Mouse (Mus musculus) hindbrain, embryonic 16.5 days (tissue): ENCODE measurements around the gene Ldah. TPM values are rescaled to one million over a fixed set of nuclear protein-coding genes. Genes with fewer than 3 reads are reported as not detected.

Source experiments
- ATAC-seq: fragments of 200-750 bp; cut with Nextera tagmentation; 2 replicates; pipeline ENCODE4 v1.8.0; 2017; ENCODE audit warnings: moderate TSS enrichment, moderate library complexity
- H3K27ac ChIP-seq: fragments of 300-500 bp; sonication (generic); 2 replicates; pipeline ENCODE4 v1.5.1; 2014; ENCODE audit warnings: low read depth, mild to moderate bottlenecking, control low read depth, low read length, moderate library complexity
- H3K27me3 ChIP-seq: fragments of 300-500 bp; sonication (generic); replicated peaks from 2 replicates; pipeline ENCODE4 v1.6.1; 2014; ENCODE audit warnings: low read length; ENCODE audit not compliant: control insufficient read depth, insufficient read depth
- H3K36me3 ChIP-seq: fragments of 300-500 bp; sonication (generic); 2 replicates; pipeline ENCODE4 v1.6.1; 2014; ENCODE audit warnings: mild to moderate bottlenecking, low read length, moderate library complexity, mixed read lengths; ENCODE audit not compliant: control insufficient read depth, insufficient read depth
- H3K4me1 ChIP-seq: fragments of 300-500 bp; sonication (generic); 2 replicates; pipeline ENCODE4 v1.6.1; 2014; ENCODE audit warnings: low read depth, low read length; ENCODE audit not compliant: control insufficient read depth, insufficient read depth
- H3K4me2 ChIP-seq: fragments of 300-500 bp; sonication (generic); 2 replicates; pipeline ENCODE4 v1.6.1; 2014; ENCODE audit warnings: mild to moderate bottlenecking, low read length, control low read depth, moderate library complexity
- H3K4me3 ChIP-seq: fragments of 300-500 bp; sonication (generic); 2 replicates; pipeline ENCODE4 v1.5.1; 2014; ENCODE audit warnings: mild to moderate bottlenecking, low read length, control low read depth, moderate library complexity
- H3K9ac ChIP-seq: fragments of 300-500 bp; sonication (generic); 2 replicates; pipeline ENCODE4 v1.6.1; 2014; ENCODE audit warnings: low read depth, mild to moderate bottlenecking, control low read depth, low read length, moderate library complexity
- H3K9me3 ChIP-seq: fragments of 300-500 bp; sonication (generic); 2 replicates; pipeline ENCODE4 v1.6.1; 2014; ENCODE audit warnings: mild to moderate bottlenecking, low read length, moderate library complexity; ENCODE audit not compliant: control insufficient read depth
- WGBS: fragments of 180-500 bp; shearing (Covaris S2); extraction: QIAGEN DNeasy Blood & Tissue Kit; methylation state at CpG from one replicate; pipeline ENCODE4 v1.1.7; 2014; 5-methylcytosine and 5-hydroxymethylcytosine counted together
- polyA plus RNA-seq: library from polyadenylated mRNA; unstranded; fragments of >200 nt; fragmentation: Nextera tagmentation; extraction: Ambion mirVana; gene quantifications from 2 replicates; pipeline ENCODE4 v1.2.1, GENCODE M21; 2015

Gene Ldah
- polyA plus RNA-seq, 1 experiment from 2014 or later = 75.3 TPM

DNA sequence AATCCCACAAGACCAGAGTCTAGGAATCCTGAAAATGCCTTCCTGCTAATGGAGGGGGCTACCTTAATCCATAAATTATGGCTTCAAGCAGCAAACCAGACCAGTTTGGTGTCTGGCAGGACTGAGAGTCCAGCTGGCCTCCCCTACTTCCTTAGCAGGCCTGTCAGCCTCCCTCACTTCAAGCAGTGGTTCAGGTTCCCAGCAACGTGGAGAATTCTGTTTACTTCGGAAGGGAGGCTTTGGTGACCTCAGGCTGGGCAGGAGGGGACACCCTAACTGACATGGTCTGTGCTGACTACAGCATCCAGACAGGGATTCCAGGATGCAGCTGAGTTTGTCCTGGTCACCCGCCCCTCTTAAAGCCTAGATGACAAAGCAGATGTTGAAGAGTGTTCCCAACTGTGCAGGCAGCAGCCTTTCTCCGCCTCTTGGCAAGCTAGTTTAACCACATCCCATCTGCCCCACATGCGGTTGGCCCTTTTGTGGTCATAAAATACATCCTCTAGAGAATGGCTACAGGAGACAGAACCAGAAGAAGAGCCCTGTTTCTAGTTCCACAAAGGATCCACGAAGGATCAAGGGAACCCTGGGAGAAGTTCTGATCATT, 87.5 kb downstream of the Ldah start:
- Histone ChIP-seq H3K9me3 (no peaks in the 10 kb centered on the region), H3K27ac (no peak overlapping the region), H3K4me3 (no peak overlapping the region), H3K27me3 (peaks cover 39% of the 10 kb centered on the region), H3K4me1 (peaks cover 19% of the 10 kb centered on the region), H3K9ac (no peak overlapping the region), H3K36me3 (no peaks in the 10 kb centered on the region), H3K4me2 (no peak overlapping the region)
- WGBS = 46% methylated on average over 6 of the region's 6 CpGs
- ATAC-seq = no peak

DNA sequence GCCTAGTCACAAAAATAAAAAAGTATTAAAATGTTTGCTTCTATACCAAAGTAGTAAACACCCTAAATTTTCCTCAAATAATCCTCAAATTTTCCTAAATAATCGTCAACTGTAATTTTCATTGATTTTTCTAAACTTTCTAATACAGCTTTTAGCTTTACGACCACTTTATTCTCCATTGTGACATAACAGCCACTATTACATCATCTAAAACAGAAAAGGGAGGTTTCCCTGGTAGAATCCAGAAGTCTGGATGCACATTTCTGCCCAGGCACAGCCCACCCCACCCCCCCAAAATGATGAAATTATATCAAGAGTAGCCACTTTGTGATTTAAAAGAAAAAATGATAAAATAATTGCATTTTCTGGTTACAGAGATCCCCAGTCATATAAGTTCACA, 88.2 kb downstream of the Ldah start:
- H3K27ac ChIP-seq = no peak overlapping the region
- peaks cover 18% of the 10 kb centered on the region for H3K4me1 ChIP-seq
- no peak for ATAC-seq
- no peaks in the 10 kb centered on the region for H3K9me3 ChIP-seq
- no peak overlapping the region for H3K4me3 ChIP-seq
- H3K4me2 ChIP-seq = no peak overlapping the region
- no peak overlapping the region for H3K9ac ChIP-seq
- peaks cover 47% of the 10 kb centered on the region for H3K27me3 ChIP-seq
- no peaks in the 10 kb centered on the region for H3K36me3 ChIP-seq
- WGBS = 84% methylated on average over 2 of the region's 2 CpGs

DNA sequence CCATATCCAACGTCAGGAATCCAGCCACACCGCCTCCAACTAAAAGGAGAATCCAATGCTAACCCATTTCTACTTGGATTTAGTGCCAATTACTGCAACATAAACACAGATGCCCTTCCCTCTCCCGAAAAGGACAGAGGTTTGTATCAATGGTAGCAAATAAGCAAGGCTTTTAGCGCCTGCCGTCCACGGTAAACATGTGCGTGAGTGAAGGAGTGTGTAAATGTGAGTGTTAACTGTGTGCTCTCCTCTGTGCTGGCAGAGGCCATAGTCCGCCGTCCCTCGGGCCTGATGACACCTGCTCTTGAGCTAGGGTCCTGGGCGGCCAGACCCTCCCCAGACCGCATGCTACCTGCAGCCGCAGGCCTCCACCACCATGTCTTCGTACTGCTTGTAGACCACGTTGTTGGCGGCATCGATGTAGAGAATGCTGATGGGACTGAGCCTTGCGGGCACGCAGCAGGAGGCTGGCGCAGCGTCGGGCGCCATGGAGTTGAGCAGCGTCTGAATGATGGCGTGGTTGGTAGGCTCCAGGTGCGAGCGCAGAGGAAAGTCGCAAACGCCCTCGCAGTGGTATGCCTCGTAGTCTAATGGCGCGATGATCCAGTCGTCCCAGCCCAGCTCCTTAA, 89.8 kb downstream of the Ldah start:
- Histone ChIP-seq H3K4me2 (peak overlapping the region; percentile 65), H3K27me3 (peaks cover 62% of the 10 kb centered on the region), H3K4me3 (peak overlapping the region; percentile 42), H3K27ac (no peak overlapping the region), H3K9ac (peak overlapping the region; percentile 45), H3K4me1 (peaks cover 25% of the 10 kb centered on the region), H3K9me3 (no peaks in the 10 kb centered on the region), H3K36me3 (no peaks in the 10 kb centered on the region)
- WGBS = 6% methylated on average over 33 of the region's 34 CpGs
- 0 out of 2 replicates have a peak, but pooled peaks have one; percentile 1 for ATAC-seq

DNA sequence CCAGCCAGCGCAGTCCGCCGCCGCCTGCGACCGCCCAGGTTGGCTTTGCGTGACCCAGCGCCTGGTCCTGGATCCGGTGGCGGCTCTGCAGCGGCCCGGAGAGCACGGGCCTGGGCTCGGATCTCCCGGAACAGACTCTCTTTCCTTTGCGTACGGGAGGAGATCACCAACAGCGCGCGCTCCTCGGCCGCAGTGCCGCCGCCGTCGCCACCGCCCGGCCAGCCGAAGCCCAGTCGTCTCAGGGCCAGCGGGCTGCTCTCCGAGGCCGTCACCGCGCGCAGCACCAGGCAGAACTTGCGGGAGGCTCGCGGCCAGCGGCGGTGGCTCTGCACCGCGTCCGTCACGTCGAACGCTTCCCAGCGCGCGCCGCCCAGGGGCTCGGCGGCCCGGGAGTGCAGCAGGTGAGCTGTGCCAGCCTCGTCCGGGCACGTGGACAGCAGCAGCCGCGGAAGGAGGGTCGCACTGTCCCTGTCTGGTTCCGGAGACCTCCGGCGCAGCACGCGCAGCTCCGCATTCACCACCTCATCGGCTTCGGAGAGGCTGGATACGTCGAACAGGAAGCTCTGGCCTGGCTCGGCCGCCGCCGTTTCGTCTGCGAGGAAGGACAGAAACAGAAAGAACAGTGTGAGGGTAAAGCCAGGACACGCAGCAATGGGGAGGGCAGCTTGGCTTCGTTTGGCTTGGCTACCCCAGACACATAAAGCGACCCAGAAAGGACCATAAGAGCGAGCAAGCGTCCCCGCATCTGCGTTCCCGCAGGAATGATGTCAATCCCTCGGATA, 90.6 kb downstream of the Ldah start:
- no peak overlapping the region for H3K27ac ChIP-seq
- H3K27me3 ChIP-seq = peaks cover 71% of the 10 kb centered on the region
- no peaks in the 10 kb centered on the region for H3K36me3 ChIP-seq
- peak overlapping the region; percentile 45 for H3K9ac ChIP-seq
- ATAC-seq = peak; percentile 15; the same call in 1 of the 2 replicates
- H3K9me3 ChIP-seq = no peaks in the 10 kb centered on the region
- peaks cover 25% of the 10 kb centered on the region for H3K4me1 ChIP-seq
- H3K4me3 ChIP-seq = peak overlapping the region; percentile 42
- WGBS = 3% methylated on average over 83 of the region's 85 CpGs
- peak overlapping the region; percentile 65 for H3K4me2 ChIP-seq

DNA sequence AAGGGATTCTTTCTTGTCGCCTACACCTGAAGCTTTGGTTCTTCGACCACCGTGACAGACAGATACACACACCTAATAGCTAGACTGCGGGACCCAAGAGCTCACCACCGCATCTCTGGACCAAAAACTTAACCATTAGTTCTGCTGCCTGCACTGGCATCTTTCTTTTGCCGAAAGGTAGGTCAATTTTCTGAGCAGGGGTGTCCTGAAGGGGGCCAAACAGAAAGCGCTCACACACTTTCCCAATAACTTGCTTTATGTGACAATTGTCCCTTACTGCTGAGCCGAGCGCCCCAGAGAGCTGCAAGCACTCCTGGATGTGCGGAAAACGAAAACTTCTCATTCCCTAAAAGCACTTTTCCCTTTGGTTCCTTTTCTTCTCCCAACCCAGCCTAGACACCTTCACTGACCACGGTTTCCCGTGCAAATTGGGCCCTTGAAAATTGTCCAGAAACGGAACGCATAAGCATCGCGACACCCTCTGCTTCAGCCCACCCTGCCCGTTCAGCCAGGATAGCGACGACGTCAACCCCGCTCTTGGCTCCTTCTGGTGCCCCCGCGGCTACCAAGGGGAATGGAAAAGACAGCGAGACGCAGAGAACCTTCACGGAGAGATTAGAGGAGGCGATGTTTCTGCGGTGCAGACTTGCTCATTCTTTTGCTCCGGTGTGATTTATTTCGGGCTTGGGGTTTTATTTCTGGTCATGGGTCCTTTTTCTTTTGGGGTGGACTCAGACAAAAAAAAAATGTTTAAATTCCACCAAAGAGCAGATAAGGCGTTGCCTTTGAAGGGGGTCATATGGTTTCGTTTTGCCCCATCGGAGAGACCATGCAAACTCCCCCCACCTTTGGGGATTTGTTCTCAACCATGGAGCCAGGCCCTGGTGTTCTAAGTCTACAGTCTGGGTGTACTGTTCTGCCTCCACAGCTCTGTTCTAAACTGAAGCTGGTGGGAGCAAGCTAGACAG, 91.5 kb downstream of the Ldah start:
- Histone ChIP-seq H3K4me1 (peaks cover 25% of the 10 kb centered on the region), H3K27me3 (peaks cover 74% of the 10 kb centered on the region), H3K9me3 (no peaks in the 10 kb centered on the region), H3K4me2 (no peak overlapping the region), H3K4me3 (no peak overlapping the region), H3K27ac (no peak overlapping the region), H3K9ac (peak overlapping the region; percentile 31; the same call in 1 of the 2 replicates), H3K36me3 (no peaks in the 10 kb centered on the region)
- WGBS = 4% methylated on average over 34 of the region's 34 CpGs
- ATAC-seq = no peak

- H3K4me2 ChIP-seq = no peak overlapping the region
- 19% methylated on average over 10 of the region's 10 CpGs for WGBS
- H3K9ac ChIP-seq = peak overlapping the region; percentile 31; the same call in 1 of the 2 replicates
- H3K27me3 ChIP-seq = peaks cover 75% of the 10 kb centered on the region
- H3K4me1 ChIP-seq = peaks cover 25% of the 10 kb centered on the region
- H3K4me3 ChIP-seq = no peak overlapping the region
- no peaks in the 10 kb centered on the region for H3K36me3 ChIP-seq
- ATAC-seq = no peak
- H3K9me3 ChIP-seq = no peaks in the 10 kb centered on the region
- H3K27ac ChIP-seq = no peak overlapping the region
Measured at GRCm38 (mm10) chr12:8300111-8300480, 92.2 kb downstream of the Ldah start.

GRCm38 (mm10) chr12:8300521-8300920, 92.6 kb downstream of the Ldah start:
- H3K27ac ChIP-seq = no peak overlapping the region
- H3K36me3 ChIP-seq = no peaks in the 10 kb centered on the region
- WGBS = 21% methylated on average over 5 of the region's 5 CpGs
- no peak overlapping the region for H3K9ac ChIP-seq
- no peaks in the 10 kb centered on the region for H3K9me3 ChIP-seq
- no peak for ATAC-seq
- no peak overlapping the region for H3K4me2 ChIP-seq
- H3K4me1 ChIP-seq = peaks cover 25% of the 10 kb centered on the region
- no peak overlapping the region for H3K4me3 ChIP-seq
- peaks cover 71% of the 10 kb centered on the region for H3K27me3 ChIP-seq

DNA sequence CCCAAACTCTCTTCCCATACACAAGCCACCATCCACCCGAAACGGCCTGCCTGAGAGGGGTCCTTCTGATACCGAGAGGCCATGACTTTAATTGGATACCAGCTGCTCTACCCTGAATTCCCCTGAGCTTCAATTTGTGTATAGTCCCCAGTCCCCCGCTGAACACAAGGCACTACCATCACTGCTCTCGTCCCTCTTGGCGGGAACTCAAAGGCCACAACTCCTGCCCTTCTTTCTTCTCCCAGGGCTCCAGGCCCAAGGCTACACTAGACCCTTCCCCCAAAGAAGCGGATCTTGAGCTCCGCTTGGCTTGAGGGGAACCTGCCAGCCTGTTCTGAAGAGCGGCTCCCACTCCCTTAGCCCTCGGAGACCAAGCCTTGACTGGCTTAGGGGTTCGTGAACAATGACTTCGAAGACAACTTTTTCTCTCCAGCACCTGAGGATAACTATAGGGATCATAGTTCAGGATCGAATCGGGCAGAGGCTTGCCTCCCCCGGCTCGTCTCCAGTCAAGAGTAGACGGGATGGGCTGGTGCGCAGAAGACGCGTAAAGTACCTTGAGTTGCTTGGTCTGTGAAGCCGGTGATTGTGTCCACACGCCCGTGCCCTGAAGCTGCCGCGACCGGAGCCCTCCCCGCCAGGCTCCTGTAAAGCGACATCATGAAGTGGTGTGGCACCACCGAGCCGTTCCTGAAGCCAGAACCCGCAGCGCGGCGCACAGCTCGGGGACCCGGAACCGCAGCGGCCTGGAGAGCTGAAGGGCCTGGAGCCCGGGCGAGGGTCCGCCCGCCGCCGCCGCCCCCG, 93.3 kb downstream of the Ldah start:
- H3K9me3 ChIP-seq = no peaks in the 10 kb centered on the region
- WGBS = 3% methylated on average over 46 of the region's 46 CpGs
- H3K4me1 ChIP-seq = peaks cover 25% of the 10 kb centered on the region
- peak; percentile 1; the same call in 1 of the 2 replicates for ATAC-seq
- H3K27ac ChIP-seq = no peak overlapping the region
- peaks cover 69% of the 10 kb centered on the region for H3K27me3 ChIP-seq
- H3K36me3 ChIP-seq = no peaks in the 10 kb centered on the region
- peak overlapping the region; percentile 75 for H3K4me2 ChIP-seq
- H3K4me3 ChIP-seq = peak overlapping the region; percentile 48
- H3K9ac ChIP-seq = peak overlapping the region; percentile 56
